Mouse (Mus musculus): ENCODE measurements around the gene Olfr803.

The Olfr803 gene

DNA sequence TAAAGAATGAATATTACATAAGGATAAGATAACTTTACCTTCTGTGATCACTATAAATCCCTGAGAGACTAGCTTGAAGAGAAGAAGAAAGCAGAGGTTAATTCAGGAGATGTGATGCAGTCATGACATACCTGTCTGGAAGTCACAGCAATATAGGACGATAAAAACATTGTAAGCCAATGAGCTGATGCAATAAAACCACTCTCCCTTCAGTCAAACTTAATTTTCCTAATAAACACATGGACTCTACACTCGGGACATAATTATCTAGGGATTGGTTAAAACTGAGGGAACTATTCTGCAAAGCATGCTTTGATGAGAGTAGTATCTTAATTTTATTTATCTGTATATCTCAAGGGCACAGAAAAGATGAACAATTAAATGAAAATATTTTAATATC lies at the start of gene Olfr803:
Gene Olfr803 (minus strand): TSS at position 101 of the 400 bp plus-strand sequence.
- in situ Hi-C loops (cut with MboI), result no loop called here

DNA sequence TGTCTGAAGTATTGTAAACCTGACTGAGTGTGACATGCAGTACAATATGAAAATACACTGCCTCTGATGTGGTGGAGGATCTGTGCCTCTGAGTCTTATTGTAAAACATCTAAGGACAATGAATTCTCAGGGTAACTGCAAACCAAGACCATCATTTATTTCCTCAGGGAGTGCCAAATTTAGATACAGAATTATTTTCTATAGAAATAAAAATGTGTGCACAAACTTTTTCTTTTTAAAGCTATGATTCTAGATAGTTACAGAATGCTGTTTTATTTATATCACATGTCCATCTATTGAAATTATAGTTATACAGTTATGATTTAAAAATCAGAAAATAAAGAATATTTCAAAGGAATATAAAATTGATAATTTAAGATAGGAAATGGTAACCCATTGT lies 47.7 kb upstream of the Olfr803 start, which contains the start of gene Olfr806:
Gene Olfr806 (minus strand): TSS at position 101 of the 400 bp plus-strand sequence.
- in situ Hi-C loops (cut with MboI), result no loop called here

GRCm38 (mm10) chr10:129729275-129729674 lies 35.2 kb upstream of the Olfr803 start, which contains the start of gene Olfr805:
TSS of gene Olfr805 (minus strand) at chr10:129729375.
- in situ Hi-C loops (cut with MboI), result no loop called here

- in situ Hi-C loops (cut with MboI), result no loop called here
These were observed 8.8 kb upstream of the Olfr803 start, which contains the start of gene Olfr804 for GRCm38 (mm10) chr10:129702910-129703309. TSS of gene Olfr804 (plus strand) at chr10:129703210.

DNA sequence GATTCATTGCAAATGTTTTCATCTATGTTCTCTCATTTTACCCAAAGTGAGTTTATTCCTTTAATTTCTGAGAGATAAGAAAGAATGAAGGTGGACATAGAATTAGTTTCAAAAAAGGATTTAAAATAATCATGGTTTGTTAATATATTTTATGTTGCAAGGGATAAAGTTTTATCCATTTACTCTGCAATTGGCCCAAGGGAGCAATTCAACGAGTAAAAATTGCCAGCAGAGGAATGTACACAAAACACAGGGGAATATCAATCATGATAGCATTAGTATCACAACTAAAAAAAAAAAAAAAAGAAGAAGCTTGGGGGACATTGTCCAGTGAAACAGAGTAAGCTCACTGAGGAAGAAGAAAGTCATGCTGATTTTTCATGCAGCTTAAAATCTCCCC lies 6.0 kb downstream of the Olfr803 start, which contains the start of gene Olfr802:
Gene Olfr802 (minus strand): TSS at position 101 of the 400 bp plus-strand sequence.
- in situ Hi-C loops (cut with MboI), result no loop called here

- in situ Hi-C loops (cut with MboI), result no loop called here
These were observed 20.3 kb downstream of the Olfr803 start, which contains the start of gene Olfr801 for GRCm38 (mm10) chr10:129673765-129674164. TSS of gene Olfr801 (minus strand) at chr10:129673865.

GRCm38 (mm10) chr10:129657394-129657793 lies 36.7 kb downstream of the Olfr803 start, which contains the start of gene Olfr800:
TSS of gene Olfr800 (plus strand) at chr10:129657694.
- in situ Hi-C loops (cut with MboI), result no loop called here

DNA sequence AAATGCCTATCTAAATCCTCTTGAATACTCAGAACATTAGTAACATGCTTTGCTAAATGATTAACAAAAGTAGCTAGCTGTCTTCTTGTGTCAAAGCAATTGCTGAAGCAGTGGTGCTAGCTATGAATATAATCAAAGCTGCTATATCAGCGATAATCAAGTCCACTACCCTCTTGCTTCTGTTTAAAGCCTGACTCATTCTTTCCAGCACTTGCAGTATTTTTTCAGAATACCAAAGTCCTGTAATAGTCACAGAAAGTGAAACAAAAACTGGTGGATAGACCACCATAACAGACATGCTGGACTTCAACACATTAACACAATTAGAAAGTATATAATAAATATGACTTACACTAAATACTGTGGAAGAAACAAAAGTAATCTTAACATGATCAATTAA lies 42.3 kb downstream of the Olfr803 start:
- in situ Hi-C loops (cut with MboI), result no loop called here

All from mature B cell (primary cell).